Mouse (Mus musculus): ENCODE data around the gene Pabpn1.
A peak's percentile ranks its signal among the peaks of the same experiment; 100 is the strongest.

Pabpn1 gene

GRCm38 (mm10) chr14:54892200-54892599 lies at the start of gene Pabpn1:
Pabpn1 (plus strand) TSS chr14:54892500.
- DNase-seq (ENCODE audit: inconsistent ontology term), result no peak

GRCm38 (mm10) chr14:54843461-54843860 lies 48.8 kb upstream of the Pabpn1 start:
- DNase-seq (ENCODE audit: inconsistent ontology term), result peak; percentile 64

DNA sequence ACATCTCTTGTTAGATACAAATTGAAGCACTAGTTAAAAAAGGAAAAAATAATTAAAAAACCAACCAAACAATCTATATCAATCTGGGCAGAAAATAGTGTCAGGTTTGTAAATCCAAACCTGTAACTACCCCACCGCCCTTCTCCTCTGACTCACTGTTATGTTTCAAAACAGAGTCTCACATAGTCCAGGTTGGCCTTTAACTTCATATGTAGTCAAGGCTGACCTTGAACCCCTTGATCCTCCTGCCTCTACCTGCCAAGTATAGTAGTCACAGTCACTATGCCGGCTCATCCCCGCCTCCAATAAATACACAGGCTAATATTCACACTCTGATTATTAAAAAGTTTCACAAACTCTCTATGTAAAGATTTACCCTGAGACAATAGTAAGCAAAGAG lies 36.6 kb upstream of the Pabpn1 start:
- no peak for DNase-seq (ENCODE audit: inconsistent ontology term)

- DNase-seq (ENCODE audit: inconsistent ontology term), result no peak
Observed at GRCm38 (mm10) chr14:54856703-54857102, 35.6 kb upstream of the Pabpn1 start.

DNA sequence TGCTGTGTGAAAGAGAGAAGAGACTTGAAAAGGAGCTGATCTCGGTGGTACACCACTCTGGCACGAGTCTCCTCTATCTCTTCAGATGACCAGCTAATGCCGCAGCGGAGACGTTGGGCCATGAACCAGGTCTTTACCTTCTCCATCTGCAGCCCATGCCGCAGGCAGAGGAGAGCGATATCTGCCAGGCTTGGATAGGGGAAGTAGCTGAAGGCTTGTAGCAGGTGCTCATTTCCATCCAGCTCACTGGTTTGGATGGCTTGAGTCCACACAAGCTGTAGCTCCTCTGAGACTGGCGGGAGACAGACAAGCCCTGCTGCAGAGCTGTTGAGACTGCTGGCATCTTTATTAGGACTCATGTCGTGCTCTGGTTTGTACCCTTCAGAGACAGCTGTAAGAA lies 34.4 kb upstream of the Pabpn1 start:
- no peak for DNase-seq (ENCODE audit: inconsistent ontology term)

DNA sequence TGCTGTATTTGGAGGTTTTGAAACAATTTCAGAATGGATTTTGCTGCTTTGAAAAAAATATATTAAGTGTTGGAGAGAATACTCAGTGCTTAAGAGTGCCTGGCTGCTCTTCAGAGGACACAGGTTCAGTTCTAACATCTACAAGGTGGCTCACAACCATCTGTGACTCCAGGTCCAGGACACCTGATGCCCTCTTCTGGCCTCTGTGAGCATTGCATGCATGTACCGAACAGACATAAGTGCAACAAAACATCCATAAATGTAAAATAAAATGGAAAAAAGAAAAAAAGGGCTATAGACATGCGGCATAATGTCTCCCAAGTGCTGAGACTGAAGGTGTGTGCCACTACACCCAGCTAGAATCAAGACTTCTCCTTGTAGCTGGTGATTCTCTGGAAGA lies 31.8 kb upstream of the Pabpn1 start:
- no peak for DNase-seq (ENCODE audit: inconsistent ontology term)

- DNase-seq (ENCODE audit: inconsistent ontology term), result peak; percentile 95
Observed at GRCm38 (mm10) chr14:54863501-54864312, 28.6 kb upstream of the Pabpn1 start.

GRCm38 (mm10) chr14:54864313-54865036 lies 27.8 kb upstream of the Pabpn1 start:
- DNase-seq (ENCODE audit: inconsistent ontology term), result no peak

GRCm38 (mm10) chr14:54865626-54866025 lies 26.7 kb upstream of the Pabpn1 start:
- DNase-seq (ENCODE audit: inconsistent ontology term), result no peak

- DNase-seq (ENCODE audit: inconsistent ontology term), result no peak
Observed at GRCm38 (mm10) chr14:54866268-54866667, 26.0 kb upstream of the Pabpn1 start.

DNA sequence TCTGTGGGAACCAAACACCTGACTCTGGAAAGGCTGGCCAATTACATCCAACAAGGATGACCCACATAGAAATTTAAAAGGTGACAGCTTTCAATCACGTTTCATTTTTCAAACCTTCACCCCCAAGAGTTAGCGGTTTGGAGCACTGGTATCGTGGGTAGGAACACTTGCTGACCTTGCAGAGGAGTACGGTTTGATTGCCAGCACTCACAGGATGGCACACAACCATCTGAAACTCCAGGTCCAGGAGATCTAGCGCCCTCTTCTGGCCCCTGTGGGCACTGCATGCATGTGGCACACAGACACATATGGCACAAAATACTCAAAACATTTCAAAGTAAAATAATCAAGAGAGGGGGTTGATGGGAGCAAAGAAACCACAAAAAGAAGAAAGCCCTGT lies 25.4 kb upstream of the Pabpn1 start:
- DNase-seq (ENCODE audit: inconsistent ontology term), result no peak

DNA sequence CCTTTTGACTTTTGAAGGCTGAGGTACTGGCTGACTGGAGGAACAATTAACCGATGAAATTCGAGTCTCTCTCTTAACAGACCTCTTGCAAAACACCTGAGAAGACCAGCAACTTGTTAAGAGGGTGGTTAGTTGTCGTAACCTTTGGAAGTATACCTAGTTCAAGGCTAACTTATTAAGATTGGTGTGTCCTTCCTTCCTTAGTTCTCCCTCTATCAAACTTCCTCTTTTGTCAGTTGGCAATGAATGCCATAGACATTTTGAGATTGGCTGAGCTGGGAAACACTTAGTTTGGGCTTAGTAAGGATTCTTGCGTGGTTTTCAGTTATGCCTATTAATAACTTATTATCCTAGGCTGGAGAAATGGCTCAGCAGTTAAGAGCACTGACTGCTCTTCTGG lies 24.3 kb upstream of the Pabpn1 start:
- no peak for DNase-seq (ENCODE audit: inconsistent ontology term)

DNA sequence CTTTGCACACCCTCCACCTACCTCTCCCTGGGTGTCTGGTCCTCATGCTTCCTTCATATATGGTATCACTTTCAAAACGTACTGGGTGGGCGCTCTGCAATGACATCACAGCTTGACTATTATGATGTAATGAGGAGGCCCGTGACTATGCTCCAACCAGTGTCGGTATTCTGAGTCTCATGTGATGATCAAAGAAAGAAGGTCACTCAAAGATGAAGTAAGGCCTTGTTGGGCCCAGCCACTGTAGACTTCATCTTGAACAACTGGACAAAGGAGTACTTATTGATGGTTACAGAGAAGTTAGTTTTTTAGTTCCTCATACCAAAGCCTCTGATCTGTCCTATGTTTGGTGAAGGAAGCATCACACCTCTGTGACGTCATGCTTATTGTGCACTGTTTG lies 21.4 kb upstream of the Pabpn1 start, which contains the start of gene Homez:
Gene Homez, minus strand, starts transcription at position 101 of the 400 bp plus-strand sequence.
- no peak for DNase-seq (ENCODE audit: inconsistent ontology term)

GRCm38 (mm10) chr14:54874165-54874564 lies 18.1 kb upstream of the Pabpn1 start:
- no peak for DNase-seq (ENCODE audit: inconsistent ontology term)

- no peak for DNase-seq (ENCODE audit: inconsistent ontology term)
Observed at GRCm38 (mm10) chr14:54875844-54876538, 16.3 kb upstream of the Pabpn1 start.

DNA sequence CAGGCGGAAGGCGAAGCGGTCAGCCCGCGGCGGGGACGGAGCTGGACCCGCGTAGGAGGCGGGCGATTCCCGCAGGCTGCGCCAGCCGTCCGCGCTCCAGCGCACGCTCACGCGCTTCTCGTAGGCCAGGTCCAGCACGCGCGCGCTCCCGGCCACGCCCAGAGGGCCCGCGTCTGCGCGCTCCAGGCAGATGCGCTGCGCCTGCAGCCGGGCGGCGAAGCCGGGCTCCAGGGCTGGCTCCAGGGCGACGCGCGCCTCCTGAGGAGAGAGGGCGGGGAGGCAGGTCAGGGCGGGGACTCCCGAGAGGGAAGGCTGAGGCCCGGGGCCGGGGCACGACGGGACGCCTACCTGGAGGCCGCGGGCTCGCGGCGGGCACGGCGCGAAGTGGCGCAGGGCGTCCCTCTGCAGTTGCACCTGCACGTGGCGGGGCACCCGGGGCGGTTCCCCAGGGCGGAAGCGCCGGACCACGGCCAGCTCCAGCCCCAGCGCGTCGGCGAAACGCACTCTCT lies 15.7 kb upstream of the Pabpn1 start:
- peak; percentile 95 for DNase-seq (ENCODE audit: inconsistent ontology term)

DNA sequence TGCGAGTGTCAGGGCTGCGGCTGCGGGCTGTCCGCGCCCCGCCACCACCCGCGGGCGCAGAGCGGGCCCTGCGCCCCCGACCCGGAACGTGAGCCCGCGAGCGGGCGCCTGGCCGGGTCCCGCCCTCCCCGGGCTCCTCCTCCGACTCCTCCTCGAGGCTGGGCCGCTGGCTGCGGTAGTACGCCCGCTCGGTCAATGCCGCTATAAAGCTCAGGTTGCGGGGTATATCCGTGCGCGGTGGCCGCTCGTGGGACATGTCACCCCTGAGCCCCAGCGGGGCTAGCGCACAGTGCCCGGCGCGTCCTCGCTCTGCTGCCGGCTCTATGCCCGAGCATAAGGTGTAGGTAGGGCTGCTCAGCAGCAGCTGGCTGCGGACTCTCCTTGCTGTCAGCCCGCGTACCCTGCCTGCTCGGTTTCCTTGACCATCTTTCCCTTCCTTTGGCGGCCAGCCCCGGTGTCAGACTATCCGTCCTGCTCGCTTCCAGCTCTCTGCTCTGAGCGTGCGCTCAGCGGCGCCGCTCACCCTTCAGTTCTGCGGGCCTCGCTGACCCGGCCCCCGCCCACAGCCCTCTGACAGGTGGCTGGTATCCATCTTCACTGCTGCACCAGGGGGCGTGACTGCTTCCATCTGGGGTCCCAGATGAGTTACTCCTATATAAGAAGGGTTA lies 15.1 kb upstream of the Pabpn1 start, which contains the start of gene Ppp1r3e:
Gene Ppp1r3e, minus strand, starts transcription at position 503 of the 668 bp plus-strand sequence.
- DNase-seq (ENCODE audit: inconsistent ontology term), result peak; percentile 80

DNA sequence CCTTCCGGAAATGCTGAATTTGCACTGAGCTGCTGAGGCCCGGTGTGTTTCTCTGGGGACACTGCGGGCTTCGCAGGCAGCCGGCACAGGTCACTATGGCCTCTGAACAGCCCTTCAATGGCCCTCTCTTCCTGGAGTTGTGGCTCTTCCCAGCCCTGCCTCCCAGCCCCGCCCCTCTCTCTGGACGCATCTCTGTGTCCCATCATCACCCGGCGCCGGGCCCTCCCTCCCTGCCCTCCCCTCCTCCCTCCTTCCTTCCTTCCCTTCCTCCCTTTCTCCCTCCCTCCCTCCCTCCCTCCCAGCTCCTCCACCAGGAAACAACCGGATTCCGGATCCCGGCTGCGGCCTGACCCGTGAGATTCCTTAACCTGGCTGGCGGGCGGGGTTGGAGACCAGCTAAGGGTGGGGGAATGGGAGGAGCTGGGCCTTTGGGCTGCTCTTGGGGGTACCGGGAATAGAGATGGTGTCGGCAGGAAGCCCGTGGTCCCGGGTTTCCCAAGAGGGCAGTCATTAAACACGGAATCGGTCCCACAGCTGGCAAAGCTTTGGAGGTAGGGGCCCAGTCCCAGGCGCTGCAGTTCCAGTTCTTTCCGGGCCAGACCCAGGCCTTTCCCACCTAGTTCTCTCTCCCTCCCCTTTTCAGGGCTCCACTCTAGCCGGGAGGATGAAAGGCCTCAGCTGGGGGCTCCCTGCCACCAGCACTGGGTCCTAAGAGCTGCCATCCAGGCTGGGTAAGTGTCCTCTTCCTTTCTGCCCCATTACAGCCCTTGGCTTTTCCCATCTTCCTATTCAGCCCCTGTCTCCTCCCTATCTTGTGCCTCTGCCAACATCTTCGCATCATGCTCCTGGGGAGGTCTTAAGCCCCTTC lies 8.9 kb upstream of the Pabpn1 start, which contains the start of the genes Bcl2l2 and Gm20521:
Gene Bcl2l2, plus strand, starts transcription at position 224 of the 868 bp plus-strand sequence.
Gene Gm20521, plus strand, starts transcription at position 288 of the 868 bp plus-strand sequence.
- peak; percentile 97 for DNase-seq (ENCODE audit: inconsistent ontology term)

DNA sequence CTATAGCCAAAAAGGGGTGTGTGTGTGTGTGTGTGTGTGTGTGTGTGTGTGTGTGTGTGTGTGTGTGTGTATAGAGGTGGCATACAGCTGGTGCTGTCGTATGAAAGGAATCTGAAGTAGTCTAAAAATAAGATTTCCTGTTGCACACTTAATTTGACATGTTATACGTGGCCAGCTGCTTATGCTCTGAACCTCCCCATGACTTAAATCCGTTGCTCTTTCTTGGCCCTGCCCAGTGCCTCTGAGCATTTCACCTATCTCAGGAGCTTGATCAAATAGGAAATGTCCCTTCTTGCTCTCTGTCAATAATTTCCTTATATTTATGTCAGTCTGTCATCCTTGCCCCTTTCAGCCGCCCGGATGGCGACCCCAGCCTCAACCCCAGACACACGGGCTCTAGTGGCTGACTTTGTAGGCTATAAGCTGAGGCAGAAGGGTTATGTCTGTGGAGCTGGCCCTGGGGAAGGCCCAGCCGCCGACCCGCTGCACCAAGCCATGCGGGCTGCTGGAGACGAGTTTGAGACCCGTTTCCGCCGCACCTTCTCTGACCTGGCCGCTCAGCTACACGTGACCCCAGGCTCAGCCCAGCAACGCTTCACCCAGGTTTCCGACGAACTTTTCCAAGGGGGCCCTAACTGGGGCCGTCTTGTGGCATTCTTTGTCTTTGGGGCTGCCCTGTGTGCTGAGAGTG lies 8.1 kb upstream of the Pabpn1 start:
- no peak for DNase-seq (ENCODE audit: inconsistent ontology term)

DNA sequence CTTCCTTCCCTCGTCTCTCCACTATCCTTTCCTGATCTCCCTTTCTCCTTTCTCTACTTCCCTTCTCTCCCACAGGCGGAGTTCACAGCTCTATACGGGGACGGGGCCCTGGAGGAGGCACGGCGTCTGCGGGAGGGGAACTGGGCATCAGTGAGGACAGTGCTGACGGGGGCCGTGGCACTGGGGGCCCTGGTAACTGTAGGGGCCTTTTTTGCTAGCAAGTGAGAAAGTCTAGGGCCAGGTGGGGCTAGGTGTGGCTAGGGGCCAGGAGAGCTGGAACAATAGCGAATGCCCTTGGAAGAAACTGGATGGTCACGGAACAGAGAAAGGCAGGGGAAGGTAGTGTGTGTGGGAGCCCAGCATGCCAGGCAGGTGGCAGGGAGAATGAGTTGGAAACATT lies 7.0 kb upstream of the Pabpn1 start:
- no peak for DNase-seq (ENCODE audit: inconsistent ontology term)

All from Muller cell, postnatal 12 days (primary cell).